Mouse (Mus musculus) bone marrow, adult 2 months (tissue): ENCODE data around the gene Rps24.

Source experiments
- CTCF ChIP-seq: fragments of 200-500 bp; IDR thresholded peaks from 2 replicates; pipeline ENCODE4 v1.5.1; 2011; ENCODE audit warnings: low read length, control low read depth; ENCODE audit not compliant: control insufficient read depth, insufficient read depth
- POLR2A ChIP-seq: fragments of 200-500 bp; IDR thresholded peaks from 2 replicates; pipeline ENCODE4 v1.6.1; 2011; ENCODE audit warnings: low read depth, mild to moderate bottlenecking, control low read depth, low read length, borderline replicate concordance; ENCODE audit not compliant: control insufficient read depth

GRCm38 (mm10) chr14:24510218-24510617 is 23.3 kb downstream of the Rps24 start:
- peak; percentile 46; the same call in 1 of the 2 replicates for TF ChIP-seq CTCF
- TF ChIP-seq POLR2A = no peak
